Mouse (Mus musculus): ENCODE measurements around the gene Ccdc153.

GRCm38 (mm10) chr9:44287003-44287400 lies 46.5 kb downstream of the Ccdc153 start:
- TF ChIP-seq CTCF (conservative IDR thresholded peaks at IDR 0.05; ENCODE audit: insufficient read depth, insufficient read length, low read depth, low read length) = no peak
- no peak for TF ChIP-seq POLR2A (IDR thresholded peaks at IDR 0.05; ENCODE audit: low read depth, low read length)
